Mouse (Mus musculus): ENCODE measurements around the gene Ankrd34b. TPM values are rescaled to one million over a fixed set of nuclear protein-coding genes. Genes with fewer than 3 reads are reported as not detected.

Ankrd34b gene
- polyA plus RNA-seq, 1 experiment: not detected

DNA sequence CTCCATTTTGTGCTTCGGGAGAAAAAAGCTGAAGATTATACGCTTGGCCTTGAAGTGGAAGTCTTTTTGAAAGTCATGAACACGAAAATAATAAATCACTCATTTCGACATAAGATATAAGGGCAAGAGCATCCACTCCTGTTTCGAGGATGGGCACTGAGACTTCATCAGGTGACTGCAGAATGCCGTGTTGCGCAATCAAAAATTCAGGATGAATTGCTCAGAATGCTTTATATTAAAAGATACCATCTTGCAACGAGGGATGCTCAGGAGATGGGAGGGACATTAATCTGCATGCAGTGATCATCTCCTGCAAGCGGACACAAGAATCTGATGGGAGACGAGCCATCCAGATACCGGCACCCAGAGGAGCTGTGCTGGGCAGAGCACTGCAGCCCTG, 6.1 kb upstream of the Ankrd34b start:
- 83% methylated on average over 11 of the region's 11 CpGs for WGBS

DNA sequence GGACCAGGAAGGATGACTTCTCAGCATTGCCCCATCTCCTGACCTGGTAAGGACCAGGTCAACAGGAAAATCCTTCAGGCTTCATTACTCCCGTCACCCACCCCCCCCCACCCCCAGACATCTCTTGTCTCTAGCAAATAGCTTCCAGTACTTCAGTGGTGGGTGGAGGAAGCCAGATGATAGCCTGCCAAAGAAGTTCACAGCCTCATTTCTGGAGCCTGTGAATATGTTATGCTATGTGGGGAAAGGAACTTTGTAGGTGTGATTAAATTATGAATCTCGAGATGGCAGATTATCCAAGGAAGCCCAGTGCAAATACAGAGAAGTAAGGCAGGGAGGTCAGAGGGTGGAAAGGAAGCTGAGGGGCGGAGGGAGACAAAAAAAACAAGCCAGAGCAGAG, 2.0 kb upstream of the Ankrd34b start:
- no peaks in the 10 kb centered on the region for H3K36me3 ChIP-seq (ENCODE audit: control insufficient read depth, insufficient read depth, low read length)
- H3K4me1 ChIP-seq (ENCODE audit: control insufficient read depth, insufficient read depth, insufficient read length, low read length): peaks cover 12% of the 10 kb centered on the region
- WGBS: 31% methylated on average over 3 of the region's 3 CpGs
- H3K27ac ChIP-seq (ENCODE audit: insufficient read depth, low read depth, low read length): no peak overlapping the region
- TF ChIP-seq POLR2A (IDR thresholded peaks at IDR 0.05; ENCODE audit: low read depth, low read length) (no peak), CTCF (IDR thresholded peaks at IDR 0.05; ENCODE audit: extremely low read depth, insufficient read length, insufficient replicate concordance, low read depth, low read length) (no peak)
- no peak overlapping the region for H3K4me3 ChIP-seq (ENCODE audit: low read depth, low read length)
- peaks cover 27% of the 10 kb centered on the region for H3K27me3 ChIP-seq (ENCODE audit: control insufficient read depth, insufficient read depth, low read length)

More for the DNA sequence above, 6.1 kb upstream of the Ankrd34b start:
- Histone ChIP-seq H3K27ac (ENCODE audit: insufficient read depth, low read depth, low read length) (no peak overlapping the region), H3K4me3 (ENCODE audit: low read depth, low read length) (no peak overlapping the region), H3K36me3 (ENCODE audit: control insufficient read depth, insufficient read depth, low read length) (no peaks in the 10 kb centered on the region), H3K27me3 (ENCODE audit: control insufficient read depth, insufficient read depth, low read length) (peaks cover 5% of the 10 kb centered on the region; the same call in 1 of the 2 replicates), H3K4me1 (ENCODE audit: control insufficient read depth, insufficient read depth, insufficient read length, low read length) (no peaks in the 10 kb centered on the region)
- TF ChIP-seq CTCF (IDR thresholded peaks at IDR 0.05; ENCODE audit: extremely low read depth, insufficient read length, insufficient replicate concordance, low read depth, low read length) (no peak), POLR2A (IDR thresholded peaks at IDR 0.05; ENCODE audit: low read depth, low read length) (no peak)

DNA sequence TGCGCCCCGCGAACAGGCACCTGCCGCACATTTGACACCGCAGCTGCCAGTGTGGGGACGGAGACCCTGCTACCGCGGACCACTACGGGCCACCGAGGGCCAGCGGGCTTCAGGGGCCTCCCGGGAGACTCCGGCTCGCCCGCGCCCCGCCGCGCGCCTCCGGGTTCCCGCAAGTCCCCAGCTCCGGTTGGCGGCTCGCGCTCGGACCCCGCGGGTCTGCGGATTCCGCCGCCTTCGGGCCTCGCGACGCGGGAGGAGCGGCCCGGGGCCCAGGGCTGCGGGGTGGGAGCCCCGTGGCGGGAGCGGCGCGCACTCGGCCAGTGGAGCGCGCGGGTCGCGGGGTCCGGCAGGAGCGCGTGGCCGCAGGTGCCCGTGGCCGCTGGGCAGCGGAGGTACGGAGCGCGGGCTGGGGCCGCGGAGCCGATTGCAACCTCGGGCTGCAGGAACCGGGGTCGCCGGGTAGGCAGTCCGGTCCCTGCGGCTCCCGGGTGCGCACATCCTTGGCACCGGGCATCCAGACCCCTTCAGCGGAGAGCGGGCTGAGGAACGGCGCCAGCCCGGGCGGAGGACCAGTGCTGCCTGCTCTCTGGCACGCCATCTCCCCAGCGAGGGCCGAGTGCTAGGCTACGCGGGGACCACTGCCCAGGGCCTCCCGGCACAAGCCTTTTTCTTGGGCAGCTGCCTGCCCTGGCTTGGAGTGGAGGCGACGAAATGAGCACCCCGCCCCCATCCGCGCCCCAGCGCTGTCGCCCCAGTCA, 777 bp downstream of the Ankrd34b start:
- H3K27me3 ChIP-seq (ENCODE audit: control insufficient read depth, insufficient read depth, low read length): peaks cover 27% of the 10 kb centered on the region
- 2% methylated on average over 92 of the region's 92 CpGs for WGBS
- H3K27ac ChIP-seq (ENCODE audit: insufficient read depth, low read depth, low read length): no peak overlapping the region
- H3K36me3 ChIP-seq (ENCODE audit: control insufficient read depth, insufficient read depth, low read length): no peaks in the 10 kb centered on the region
- H3K4me1 ChIP-seq (ENCODE audit: control insufficient read depth, insufficient read depth, insufficient read length, low read length): peaks cover 12% of the 10 kb centered on the region
- peak overlapping the region; percentile 46 for H3K4me3 ChIP-seq (ENCODE audit: low read depth, low read length)
- no peak for TF ChIP-seq POLR2A (IDR thresholded peaks at IDR 0.05; ENCODE audit: low read depth, low read length)
- no peak for TF ChIP-seq CTCF (IDR thresholded peaks at IDR 0.05; ENCODE audit: extremely low read depth, insufficient read length, insufficient replicate concordance, low read depth, low read length)

DNA sequence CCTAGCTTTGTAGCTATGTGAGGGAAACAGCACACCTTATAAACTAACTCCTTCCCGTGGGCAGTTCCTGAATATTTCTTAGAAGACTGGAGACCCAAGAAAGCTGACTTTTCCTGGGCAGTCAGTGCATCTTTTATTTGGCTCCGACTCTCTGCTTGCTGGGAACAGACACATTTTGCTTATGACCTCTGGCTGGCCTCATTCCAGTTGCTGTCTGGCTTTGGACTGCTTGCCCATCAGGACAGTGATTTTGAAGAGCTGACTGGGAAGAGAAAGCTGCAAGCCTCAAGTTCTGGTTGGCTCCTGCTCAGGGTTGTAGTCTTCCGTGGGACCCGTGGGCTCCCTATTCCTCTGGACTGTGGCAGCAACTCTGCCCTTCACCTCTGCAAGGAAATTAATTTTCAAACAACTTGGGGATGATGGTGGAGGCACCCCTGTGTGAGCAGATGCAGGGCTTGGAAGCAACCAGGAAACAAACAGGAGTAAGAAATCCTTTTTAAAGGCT, 1.7 kb downstream of the Ankrd34b start:
- TF ChIP-seq POLR2A (IDR thresholded peaks at IDR 0.05; ENCODE audit: low read depth, low read length) (no peak), CTCF (IDR thresholded peaks at IDR 0.05; ENCODE audit: extremely low read depth, insufficient read length, insufficient replicate concordance, low read depth, low read length) (no peak)
- H3K36me3 ChIP-seq (ENCODE audit: control insufficient read depth, insufficient read depth, low read length): no peaks in the 10 kb centered on the region
- H3K27me3 ChIP-seq (ENCODE audit: control insufficient read depth, insufficient read depth, low read length): peaks cover 27% of the 10 kb centered on the region

DNA sequence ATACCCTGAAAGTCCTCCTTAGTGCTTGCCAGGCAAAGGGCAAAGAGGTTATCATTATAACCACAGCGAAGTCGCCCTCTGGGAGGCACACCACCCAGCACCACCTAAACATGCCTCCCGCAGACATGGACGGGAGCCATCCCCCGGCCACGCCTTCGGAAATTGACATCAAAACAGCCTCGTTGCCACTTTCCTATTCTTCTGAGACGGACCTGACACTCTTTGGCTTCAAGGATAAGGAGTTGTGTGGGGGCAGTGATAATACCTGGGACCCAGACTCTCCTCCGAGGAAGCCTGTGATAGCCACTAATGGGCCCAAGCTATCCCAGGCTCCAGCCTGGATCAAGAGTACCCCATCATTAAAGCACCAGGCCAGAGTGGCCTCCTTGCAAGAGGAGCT, 13.0 kb downstream of the Ankrd34b start:
- Histone ChIP-seq H3K27ac (ENCODE audit: insufficient read depth, low read depth, low read length) (no peak overlapping the region), H3K27me3 (ENCODE audit: control insufficient read depth, insufficient read depth, low read length) (no peaks in the 10 kb centered on the region), H3K4me1 (ENCODE audit: control insufficient read depth, insufficient read depth, insufficient read length, low read length) (no peaks in the 10 kb centered on the region), H3K4me3 (ENCODE audit: low read depth, low read length) (no peak overlapping the region), H3K36me3 (ENCODE audit: control insufficient read depth, insufficient read depth, low read length) (no peaks in the 10 kb centered on the region)
- WGBS: 80% methylated on average over 10 of the region's 10 CpGs
- no peak for TF ChIP-seq POLR2A (IDR thresholded peaks at IDR 0.05; ENCODE audit: low read depth, low read length)
- no peak for TF ChIP-seq CTCF (IDR thresholded peaks at IDR 0.05; ENCODE audit: extremely low read depth, insufficient read length, insufficient replicate concordance, low read depth, low read length)

More for the DNA sequence above, 1.7 kb downstream of the Ankrd34b start:
- Histone ChIP-seq H3K4me3 (ENCODE audit: low read depth, low read length) (no peak overlapping the region), H3K4me1 (ENCODE audit: control insufficient read depth, insufficient read depth, insufficient read length, low read length) (peaks cover 12% of the 10 kb centered on the region), H3K27ac (ENCODE audit: insufficient read depth, low read depth, low read length) (no peak overlapping the region)
- WGBS: 44% methylated on average over 4 of the region's 4 CpGs

DNA sequence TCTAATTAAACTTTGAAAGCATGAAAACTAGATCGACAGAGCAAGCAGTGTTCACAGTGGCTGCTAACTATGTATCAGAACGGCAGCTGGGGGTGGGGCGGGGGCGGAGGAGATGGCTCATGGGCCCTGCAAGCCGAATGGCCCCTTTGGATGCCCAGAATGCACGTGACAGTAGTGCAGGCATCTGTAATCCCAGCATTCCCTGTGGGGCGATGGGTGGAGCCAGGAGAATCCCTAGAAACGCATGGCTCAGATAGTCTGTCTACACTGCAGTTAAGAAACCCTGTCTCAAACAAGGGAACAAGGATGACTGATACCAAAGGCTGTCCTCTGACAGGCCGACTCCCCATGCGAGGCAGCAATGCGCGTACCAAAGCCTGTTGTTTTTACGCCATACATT, 14.6 kb downstream of the Ankrd34b start:
- H3K4me1 ChIP-seq (ENCODE audit: control insufficient read depth, insufficient read depth, insufficient read length, low read length): no peaks in the 10 kb centered on the region; the same call in 1 of the 2 replicates
- H3K27me3 ChIP-seq (ENCODE audit: control insufficient read depth, insufficient read depth, low read length): no peaks in the 10 kb centered on the region
- H3K36me3 ChIP-seq (ENCODE audit: control insufficient read depth, insufficient read depth, low read length): no peaks in the 10 kb centered on the region
- H3K4me3 ChIP-seq (ENCODE audit: low read depth, low read length): no peak overlapping the region
- no peak for TF ChIP-seq POLR2A (IDR thresholded peaks at IDR 0.05; ENCODE audit: low read depth, low read length)
- no peak for TF ChIP-seq CTCF (IDR thresholded peaks at IDR 0.05; ENCODE audit: extremely low read depth, insufficient read length, insufficient replicate concordance, low read depth, low read length)
- H3K27ac ChIP-seq (ENCODE audit: insufficient read depth, low read depth, low read length): no peak overlapping the region
- 75% methylated on average over 13 of the region's 13 CpGs for WGBS

DNA sequence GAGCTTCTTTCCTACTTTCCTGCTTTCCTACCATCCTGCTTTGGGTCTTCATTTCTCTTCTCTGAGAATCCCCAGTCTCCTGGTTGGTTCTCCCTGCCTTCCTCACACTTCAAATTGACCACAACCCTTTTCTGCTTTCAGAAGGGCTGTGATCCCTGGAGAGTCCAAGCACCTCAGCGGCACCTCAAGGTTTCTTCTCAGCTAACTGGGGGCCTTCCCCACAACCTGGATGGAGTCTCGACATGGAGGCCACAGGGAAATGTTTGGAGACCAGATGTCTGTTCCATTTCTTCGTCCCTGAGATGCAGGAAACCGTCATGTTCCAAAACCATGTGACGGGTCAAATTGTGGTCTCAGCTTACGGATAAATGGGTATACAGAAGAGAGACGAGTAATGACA, 21.2 kb downstream of the Ankrd34b start:
- Histone ChIP-seq H3K36me3 (ENCODE audit: control insufficient read depth, insufficient read depth, low read length) (no peaks in the 10 kb centered on the region), H3K4me3 (ENCODE audit: low read depth, low read length) (no peak overlapping the region), H3K4me1 (ENCODE audit: control insufficient read depth, insufficient read depth, insufficient read length, low read length) (no peaks in the 10 kb centered on the region; the same call in 1 of the 2 replicates), H3K27ac (ENCODE audit: insufficient read depth, low read depth, low read length) (no peak overlapping the region), H3K27me3 (ENCODE audit: control insufficient read depth, insufficient read depth, low read length) (no peaks in the 10 kb centered on the region)
- no peak for TF ChIP-seq CTCF (IDR thresholded peaks at IDR 0.05; ENCODE audit: extremely low read depth, insufficient read length, insufficient replicate concordance, low read depth, low read length)
- TF ChIP-seq POLR2A (IDR thresholded peaks at IDR 0.05; ENCODE audit: low read depth, low read length): no peak
- 91% methylated on average over 7 of the region's 7 CpGs for WGBS

Data from small intestine, adult 2 months (tissue).